Mouse (Mus musculus) WW6 (cell line): ENCODE data around the gene Hilpda.

ENCODE experiments used
- DNase-seq: peaks from one replicate; pipeline ENCODE4 v3.0.0-alpha.2; 2013; ENCODE audit warnings: low read depth, low spot score

The Hilpda gene

DNA sequence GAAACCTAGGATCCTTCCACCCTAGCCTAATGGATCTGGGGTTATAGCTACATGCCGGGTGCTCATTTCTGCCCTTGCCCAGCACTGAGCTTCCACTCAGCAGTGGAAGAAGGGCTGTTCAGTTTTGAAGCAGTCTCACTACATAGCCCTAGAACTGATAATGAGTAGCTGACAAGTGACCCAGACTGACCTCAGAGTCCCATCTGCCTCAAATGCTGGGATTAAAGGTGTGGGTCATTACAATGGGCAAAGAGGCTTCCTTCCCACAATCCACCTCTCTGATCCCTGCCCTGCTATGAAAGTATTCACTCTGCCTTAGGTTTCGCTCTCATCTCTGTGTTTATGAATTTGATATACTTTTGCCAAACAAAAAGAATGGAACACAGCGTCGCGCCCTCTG lies 4.5 kb downstream of the Hilpda start:
- DNase-seq = no peak

DNA sequence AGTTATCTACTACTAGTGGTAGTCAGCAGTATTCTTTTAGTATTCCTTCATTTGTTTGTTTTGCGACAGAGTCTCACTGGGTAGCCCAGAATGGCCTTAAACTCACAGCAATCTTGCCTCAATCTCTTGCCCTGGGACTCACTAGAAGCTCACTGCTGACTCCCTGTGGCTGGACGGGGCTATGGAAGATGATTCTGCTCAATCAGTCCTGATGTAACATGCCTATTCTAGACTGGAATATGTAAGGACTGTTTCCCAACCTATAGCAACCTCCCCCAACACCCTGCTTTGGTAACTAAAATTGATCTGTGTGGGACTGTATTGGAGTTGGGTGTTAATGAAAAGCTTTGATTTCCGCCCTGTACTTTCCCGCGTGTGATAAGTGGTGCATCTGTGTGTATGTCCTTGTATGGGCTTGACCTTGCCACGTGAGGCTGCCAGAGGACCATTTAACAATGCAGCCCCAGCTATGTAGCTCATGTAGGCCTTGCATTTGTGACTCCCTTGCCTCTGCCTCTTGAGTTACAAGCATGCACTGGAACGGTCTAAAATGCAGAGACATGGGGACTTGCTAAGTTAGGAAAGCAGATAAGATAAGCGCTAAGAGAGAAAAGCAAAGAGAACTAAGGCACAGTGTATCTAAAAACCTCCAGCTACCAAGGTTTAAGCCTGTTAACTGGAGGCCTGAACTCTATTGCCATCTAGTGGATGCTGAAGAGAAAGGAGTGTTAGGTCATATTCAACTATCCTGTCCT lies 6.4 kb downstream of the Hilpda start:
- DNase-seq = peak; percentile 16

DNA sequence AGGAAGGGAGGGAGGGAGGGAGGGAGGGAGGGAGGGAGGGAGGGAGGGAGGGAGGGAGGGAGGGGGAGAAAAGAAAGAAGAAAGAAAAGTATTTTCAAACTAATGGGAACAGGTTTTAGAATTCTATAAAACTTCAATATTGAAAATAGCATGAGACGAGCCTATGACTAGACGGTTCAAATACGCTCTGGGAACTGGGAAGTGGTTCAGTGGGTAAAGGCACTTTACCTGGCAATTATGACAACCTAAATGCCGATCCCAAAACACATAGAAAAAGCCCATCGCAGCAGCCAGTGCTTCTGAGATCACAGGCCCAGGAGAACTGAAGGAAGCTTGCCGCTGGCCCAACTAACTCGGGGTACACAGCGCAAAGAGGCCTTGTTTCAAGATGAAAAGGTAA lies 7.0 kb downstream of the Hilpda start, which contains the start of gene Fam71f2:
Gene Fam71f2 (plus strand): TSS at position 301 of the 400 bp plus-strand sequence.
- no peak for DNase-seq

DNA sequence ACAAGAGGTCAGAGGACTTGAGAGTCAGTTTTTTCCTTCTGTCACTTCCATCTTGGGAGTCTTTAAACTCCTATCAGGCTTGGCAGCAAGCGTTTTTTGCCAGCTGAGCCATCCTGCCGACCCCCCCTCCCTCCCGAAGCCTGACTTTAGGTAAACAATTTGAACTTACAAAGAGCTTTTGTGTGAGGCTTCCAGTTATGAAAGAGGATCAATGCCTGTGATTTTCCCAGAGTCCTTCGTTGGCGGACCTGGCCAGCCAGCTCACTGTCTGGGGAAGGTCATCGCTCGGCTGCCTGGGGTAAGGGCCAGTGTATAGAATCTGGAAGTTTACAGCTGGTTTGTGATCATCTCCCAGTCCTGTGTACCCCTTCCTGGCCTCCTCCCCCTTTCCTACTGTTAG lies 8.4 kb downstream of the Hilpda start:
- DNase-seq = no peak

DNA sequence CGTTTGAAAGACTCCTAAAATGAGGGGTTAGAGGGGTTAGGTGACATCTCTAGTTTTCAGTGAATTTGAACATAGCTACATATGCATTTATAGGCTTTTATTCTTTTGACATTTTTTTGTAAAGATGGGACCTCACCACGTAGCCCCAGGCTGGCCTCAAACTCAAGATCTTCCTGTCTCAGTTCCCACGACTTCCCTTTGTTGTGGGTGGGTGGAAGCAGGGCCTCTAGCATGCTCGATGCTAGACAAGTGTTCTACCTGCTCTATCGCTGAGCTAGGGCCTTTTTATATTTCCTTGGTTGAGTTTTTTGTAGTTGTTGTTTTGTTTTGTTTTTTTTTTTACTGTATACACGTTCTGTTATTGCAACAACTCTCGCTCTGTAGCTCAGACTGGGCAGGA lies 14.6 kb downstream of the Hilpda start:
- no peak for DNase-seq

DNA sequence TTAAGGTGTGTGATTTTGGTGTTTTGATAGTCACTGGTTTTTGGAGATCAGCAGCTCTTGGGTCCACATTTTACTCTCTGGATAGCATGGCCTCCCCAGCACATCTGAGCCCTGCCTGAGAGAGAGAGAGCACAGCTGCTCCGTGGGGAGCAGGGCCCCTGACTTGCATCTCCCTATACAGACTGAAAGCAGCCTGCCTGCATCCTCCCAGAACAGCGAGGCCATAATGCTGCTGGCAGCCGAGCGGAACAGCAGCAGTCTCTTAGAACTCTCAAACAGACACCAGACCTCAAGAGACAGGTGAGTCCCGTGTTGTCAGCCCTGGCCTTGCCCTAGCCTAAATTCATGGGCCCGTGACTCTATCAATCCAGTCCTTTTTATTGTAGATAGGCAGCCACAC lies 15.2 kb downstream of the Hilpda start:
- DNase-seq = no peak

DNA sequence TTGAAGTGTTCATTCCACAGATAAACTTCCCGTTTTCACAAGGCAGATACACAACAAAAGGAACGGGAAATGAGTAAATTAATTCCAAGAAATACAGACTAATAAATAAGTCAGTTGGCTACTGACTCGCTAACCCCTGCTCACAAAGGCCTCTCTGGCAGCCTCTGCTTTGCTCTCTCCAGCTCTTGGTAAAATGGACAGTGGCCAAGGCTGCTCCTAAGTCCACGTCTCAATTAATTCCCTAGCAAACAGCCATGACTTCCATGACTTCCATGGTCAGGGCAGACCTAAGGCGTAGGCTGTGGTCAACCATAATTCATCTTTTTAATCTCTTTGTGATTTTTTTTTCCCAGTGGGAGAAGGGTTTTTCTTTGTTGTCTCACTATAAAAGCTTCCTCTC lies 15.7 kb downstream of the Hilpda start:
- DNase-seq = no peak

DNA sequence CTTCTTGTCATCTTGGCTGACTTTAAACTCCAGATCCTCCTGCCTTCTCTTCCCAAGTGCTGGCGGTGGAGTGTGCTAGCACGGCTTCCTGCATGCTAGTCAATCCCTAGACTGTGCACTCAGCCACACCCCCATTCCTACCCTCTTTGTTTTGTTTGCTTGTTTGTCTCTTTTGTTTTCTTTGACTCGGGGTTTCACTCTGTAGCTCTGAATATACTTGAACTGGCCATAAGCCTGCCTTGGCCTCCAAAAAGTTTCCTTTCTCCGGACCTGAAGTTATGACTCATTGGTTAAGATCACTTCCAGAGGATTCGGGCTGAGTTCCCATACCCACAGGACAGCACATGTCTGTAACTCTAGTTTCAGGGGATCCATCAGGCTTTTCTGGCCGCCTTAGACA lies 16.4 kb downstream of the Hilpda start:
- DNase-seq = no peak

DNA sequence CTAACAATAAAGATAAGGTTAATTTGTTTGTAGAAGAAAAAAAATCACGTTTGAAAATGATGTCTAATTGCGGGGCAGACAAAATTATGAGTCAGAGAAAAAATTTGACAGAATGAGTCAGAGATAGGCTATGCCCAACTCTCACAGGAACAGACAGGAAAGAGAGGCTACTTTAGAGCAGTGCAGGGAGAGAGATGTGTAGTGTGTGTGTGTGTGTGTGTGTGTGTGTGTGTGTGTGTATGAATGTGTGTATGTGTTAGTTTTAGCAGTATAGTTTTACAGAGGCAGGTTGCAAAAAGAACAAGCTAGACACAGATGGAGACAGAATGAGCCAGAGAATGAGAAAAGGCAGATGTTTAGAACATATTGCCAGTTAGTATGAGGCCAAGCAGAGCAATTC lies 26.8 kb downstream of the Hilpda start:
- DNase-seq = no peak

DNA sequence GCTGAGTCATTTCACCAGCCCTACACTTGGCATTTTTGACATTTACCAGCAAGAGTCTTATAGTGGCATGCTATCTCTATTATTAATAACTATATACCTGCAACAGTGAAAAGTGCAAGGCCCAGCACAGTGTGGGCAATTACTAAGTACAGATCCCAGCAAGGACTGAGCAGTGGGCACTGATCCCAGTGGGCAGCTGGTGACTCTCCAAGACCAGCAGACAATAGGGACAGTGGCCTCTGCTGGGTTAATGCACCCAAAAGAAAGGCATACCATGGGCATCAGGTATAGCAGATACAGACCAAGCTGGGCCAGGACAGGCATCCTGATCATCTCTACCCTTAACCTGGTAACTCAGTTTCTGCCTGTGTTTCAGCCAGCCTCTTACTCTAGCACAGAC lies 31.0 kb downstream of the Hilpda start:
- DNase-seq = no peak

DNA sequence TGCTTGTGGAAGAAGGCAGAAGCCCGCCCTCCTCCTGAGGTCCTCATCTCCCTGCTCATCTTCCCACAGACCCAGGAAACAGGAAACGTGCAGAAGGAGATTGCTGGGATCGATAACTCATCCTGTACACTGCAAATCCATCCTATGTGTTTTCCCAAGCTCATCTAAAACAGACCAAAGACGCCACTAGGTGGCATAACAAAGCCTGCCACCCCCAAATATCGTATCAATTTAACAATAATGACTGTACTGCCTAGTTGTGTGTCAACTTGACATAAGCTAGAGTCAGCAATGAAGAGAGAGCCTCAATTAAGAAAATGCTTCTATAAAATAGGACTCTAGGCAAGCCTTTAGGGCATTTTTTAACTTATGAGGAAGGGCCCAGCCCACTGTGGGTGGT lies 31.4 kb downstream of the Hilpda start:
- no peak for DNase-seq

DNA sequence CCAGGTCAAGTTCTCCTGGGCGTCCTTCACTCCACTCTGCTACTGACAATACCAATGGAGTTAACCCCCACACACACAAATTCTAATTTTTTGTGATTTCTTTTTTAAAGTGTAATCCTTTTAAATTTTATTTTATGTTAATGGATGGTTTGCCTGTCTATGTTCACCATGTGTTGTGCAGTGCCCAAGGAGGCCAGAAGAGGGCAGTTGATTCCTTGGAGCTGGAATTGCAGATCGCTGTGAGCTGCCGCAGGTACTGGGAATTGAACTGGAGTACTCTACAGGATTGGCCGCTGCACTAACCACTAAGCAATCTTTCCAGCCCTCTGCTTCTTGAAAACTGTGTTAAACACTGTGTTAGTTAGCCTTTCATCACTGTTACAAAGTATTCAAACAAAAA lies 33.2 kb downstream of the Hilpda start:
- no peak for DNase-seq

DNA sequence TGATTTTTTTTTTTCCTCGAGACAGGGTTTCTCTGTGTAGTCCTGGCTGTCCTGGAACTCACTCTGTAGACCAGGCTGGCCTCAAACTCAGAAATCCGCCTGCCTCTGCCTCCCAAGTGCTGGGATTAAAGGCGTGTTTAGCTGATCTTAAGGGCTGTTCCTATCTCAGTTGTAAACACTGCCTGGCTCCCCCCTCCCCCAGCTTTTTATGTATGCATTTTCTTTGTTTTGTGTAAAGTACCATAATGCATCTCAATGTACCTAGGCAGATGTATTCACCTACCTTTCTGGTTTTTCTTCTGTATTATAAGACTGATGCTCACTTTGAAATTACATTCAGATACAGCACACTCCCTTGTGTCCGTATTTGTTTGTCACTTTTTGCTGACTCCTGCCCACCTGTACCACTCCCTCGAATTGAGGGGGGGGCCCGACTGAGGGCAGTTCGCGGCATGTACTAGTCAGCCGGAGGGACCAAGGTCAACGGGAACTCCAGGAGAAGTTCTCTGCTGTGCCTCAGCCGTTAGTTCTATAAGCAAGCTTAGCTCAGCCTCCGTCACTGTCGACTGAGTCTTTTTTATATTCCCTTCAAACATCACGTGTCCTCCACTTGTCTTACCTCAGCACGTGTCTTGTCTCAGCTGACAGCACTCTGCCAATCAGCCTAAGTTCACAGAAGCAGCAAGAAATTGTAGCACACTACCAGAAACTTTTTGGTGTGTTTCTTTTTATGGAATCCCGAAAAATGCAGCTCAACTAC lies 36.7 kb downstream of the Hilpda start:
- no peak for DNase-seq

DNA sequence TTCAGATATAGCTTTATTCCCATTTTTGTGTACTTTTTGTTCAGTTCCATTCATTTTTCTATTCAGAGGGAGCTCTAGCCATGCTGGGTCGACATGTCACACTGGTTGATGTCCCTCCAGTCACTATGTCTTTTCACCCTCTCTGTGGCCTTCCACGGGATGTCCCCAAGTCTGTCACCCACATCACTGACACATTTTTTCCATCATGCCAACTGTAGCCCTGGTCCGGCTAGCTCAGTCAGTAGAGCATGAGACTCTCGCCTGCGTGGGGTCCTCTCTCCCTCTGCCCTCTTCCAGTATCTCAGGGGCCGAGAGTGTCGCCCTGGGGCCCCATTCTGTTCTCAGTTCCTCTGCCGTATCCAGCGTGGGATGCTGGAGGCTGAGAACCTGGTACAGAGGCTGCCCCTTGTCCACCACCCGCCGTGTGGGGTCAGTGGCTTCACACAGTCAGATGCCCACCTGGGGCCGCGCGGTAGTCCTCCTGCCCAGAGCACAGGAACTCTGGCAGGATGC lies 41.5 kb downstream of the Hilpda start:
- DNase-seq = no peak

DNA sequence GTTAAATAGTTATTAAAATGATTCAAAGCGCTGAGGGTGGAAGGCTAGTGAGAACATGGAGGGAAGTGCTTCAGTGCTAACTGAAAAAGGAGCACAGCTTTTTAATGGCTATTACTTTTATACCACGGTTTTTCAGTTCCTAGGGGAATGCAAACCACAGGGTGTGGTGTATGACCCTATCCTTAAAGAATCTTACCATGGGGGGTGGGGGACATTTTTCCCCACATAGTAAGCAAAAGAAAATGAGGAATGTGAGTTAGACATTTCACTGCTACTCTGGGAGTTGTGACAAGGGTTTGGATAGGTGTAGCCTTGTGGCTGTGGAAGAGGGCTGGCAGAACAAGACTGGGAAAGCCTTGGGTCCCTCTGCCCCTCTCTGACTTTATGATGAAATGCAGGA lies 45.0 kb downstream of the Hilpda start:
- DNase-seq = no peak

DNA sequence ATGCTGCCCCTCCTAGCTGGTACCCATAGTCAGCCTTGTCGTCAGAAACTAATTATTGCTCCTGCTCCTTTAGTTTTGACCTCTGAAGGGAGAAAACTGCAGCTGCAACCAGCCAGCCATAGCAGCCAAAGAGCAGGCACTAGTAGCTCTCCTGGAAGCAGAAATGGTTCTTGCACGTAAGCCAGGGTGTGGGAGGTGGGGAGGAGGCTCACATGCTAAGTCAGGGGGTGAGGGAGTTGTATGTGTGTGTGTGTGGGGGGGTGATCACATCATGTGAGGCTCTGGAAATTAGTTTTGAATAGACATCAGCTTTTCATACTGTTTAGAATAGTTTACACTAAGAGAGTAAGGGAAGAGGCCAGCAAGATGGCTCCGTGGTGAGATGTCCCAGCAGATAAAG lies 45.7 kb downstream of the Hilpda start:
- no peak for DNase-seq

DNA sequence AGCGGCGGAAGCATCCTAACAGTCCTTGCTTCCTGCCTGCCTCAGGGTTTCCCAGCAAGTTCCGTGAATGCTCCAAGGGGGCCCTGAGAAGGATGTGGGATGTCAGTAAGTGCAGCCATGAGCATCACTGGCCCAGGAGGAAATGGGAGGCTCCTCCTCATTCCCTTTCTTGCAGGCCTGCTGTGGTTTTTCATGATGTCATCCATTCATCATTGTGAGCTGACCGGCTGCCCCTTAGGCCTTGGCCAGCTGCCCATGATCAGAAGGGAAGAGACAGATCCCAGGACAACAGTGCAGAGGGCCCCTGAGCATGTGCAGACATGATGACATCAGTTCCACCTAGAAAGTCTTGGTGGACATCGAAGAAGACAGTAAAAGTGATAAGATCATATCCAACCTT lies 46.6 kb downstream of the Hilpda start, which contains the start of gene Fam71f1:
Gene Fam71f1 (plus strand): TSS at position 262 of the 400 bp plus-strand sequence.
- DNase-seq = no peak

DNA sequence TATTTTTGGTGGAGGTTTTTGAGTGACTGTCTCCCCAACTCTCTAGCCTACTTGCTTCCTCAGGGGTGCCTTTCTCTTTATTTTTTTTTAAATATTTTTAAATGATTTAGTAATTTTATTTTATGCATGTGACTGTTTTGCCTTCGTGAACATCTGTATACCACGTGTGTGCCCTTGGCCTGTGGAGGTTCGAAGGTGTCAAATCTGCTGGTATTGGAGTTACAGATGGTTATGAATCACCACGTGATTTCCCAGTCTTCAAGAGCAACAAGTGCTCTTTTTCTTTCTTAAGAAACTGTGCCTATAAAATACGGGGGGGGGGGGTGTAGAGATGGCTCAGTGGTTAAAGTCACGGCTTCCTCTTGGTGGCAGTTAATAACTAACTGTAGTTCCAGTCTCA lies 49.3 kb downstream of the Hilpda start:
- no peak for DNase-seq

DNA sequence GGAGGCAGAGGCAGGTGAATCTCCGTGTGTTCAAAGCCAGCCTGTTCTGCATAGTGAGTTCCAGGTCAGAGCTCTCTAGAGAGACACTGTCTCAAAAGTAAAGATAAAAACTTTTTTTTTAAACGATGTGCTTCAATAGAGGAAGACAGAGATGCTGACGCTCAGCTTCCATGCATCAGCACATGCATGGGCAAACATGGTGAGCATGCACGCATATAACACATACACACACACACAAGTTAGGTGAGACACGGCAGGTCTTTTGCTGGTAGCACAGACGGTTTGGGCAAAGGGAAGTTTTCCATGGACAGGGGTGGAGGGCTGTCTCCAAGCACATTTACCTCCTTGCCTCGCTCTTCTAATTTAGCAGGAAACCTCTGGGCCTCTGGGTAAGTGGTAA lies 49.9 kb downstream of the Hilpda start:
- DNase-seq = no peak

DNA sequence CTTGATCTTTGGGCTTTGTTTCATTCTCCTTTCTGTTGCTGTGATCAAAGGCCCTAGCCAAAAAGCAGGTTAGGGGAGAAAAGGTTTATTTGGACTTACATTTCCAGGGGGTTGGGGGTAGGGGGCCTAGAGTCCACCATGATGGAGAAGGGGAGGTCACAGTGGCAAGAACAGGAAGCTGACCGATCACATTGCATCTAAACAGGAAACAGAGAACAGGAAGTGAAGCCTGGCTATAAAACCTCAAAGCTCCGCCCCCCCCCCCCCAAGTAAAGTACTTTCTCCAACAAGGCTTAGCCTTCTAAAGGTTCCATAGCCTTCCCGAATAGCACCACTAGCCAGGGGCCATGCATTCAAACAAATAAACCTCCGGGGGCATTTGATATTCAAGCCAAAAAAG lies 50.4 kb downstream of the Hilpda start:
- no peak for DNase-seq
